Mouse (Mus musculus) c-Kit-positive CD71-positive TER-119-negative erythroid progenitor cells, embryonic 14.5 days (primary cell): ENCODE results near the gene Zfp667.

Experiments used
- DNase-seq: peaks from one replicate; pipeline ENCODE4 v3.0.0-alpha.2; 2013; ENCODE audit warnings: low read depth

Gene Zfp667

DNA sequence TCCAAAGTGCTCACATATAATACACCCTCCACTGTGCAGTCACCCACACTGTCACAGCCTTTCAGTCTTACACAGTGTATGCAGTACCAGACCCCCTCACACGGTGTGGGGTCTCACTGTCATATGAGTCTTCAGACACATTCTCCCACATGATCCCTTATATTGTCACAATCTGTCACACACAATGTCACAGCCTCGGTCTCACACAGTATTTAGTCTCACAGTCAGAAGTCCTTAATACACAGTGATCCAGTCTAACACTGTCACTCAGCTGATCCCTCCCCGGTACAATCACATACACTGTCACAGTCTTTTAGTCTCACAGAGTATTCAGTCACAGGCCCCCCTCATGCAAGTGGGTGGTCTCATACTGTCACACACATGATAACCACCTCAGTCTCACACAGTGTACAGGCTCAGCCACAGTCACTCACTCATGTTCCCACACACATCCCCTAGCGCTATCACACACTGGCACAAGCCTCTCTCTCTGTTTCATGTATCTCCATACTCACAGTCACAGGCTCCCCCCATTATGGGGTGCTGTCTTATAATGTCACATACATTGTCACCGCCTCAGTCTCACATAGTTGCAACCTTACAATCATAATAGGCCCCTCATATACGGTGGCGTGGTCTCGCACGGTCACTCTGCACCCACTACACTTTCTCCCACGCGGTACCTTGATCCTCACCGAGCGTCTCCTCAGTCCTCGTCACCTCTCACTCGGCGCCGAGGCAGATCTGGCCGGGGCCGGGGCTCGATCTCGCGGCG lies 44.3 kb downstream of the Zfp667 start:
- peak; percentile 29 for DNase-seq

DNA sequence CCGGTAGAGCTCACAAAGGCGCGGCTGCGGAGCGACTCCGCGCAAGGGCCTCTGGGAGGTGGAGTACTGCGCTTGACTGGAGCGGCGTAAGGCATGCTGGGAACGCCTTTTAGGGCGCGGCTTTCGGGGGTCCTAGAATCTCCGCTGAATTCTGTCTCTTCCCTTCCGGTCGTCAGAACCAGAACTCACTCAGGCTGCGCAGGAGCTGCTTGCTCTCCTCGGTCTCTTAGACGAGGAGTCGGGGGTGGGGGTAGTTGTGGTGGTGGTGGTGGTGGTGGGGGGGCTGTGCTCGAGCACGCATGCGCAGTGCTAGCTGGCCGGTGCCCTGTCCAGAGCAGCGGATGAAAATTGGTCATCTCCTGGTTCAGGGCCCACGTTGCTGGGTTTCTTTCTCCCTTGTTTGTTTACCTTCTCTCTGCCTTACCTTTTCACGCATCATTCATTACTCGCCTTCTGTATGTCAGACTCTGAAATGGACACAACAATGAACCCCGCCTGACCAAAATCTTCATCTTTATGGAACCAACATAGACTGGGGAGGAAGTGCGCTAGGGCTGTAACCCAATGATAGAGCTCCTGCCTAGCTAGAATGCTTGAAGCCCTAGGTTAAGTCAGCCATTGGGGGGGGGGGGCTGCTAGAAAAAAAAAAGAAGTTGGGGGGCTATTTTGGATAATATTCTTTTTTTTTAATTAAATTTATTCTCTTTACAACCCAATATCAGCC lies 45.0 kb downstream of the Zfp667 start, which contains the start of gene Zfp583:
Gene Zfp583 (minus strand): TSS at position 53 of the 724 bp plus-strand sequence.
- peak; percentile 80 for DNase-seq

GRCm38 (mm10) chr7:6339865-6340264 lies 53.5 kb downstream of the Zfp667 start:
- DNase-seq = no peak

GRCm38 (mm10) chr7:6343501-6344071 lies 57.2 kb downstream of the Zfp667 start, which contains the start of gene Gm3854:
Gm3854 (plus strand) TSS chr7:6343759.
- DNase-seq = no peak

GRCm38 (mm10) chr7:6344124-6344523 lies 57.7 kb downstream of the Zfp667 start:
- no peak for DNase-seq
